Mouse (Mus musculus) macrophage (primary cell): ENCODE data around the gene Arid1b. TPM values are rescaled to one million over a fixed set of nuclear protein-coding genes. Genes with fewer than 3 reads are reported as not detected.

Source experiments
- H3K27ac ChIP-seq: fragments of 350-480 bp; formaldehyde crosslinking; 2 replicates; pipeline ENCODE4 v1.9.0; 2021
- H3K36me3 ChIP-seq: fragments of 350-480 bp; formaldehyde crosslinking; 2 replicates; pipeline ENCODE4 v1.9.0; 2021; ENCODE audit errors: inconsistent target
- H3K4me3 ChIP-seq: fragments of 350-480 bp; formaldehyde crosslinking; 2 replicates; pipeline ENCODE4 v1.9.0; 2021; ENCODE audit errors: inconsistent target
- H3K79me2 ChIP-seq: fragments of 350-480 bp; formaldehyde crosslinking; 2 replicates; pipeline ENCODE4 v1.9.0; 2021; ENCODE audit errors: inconsistent target
- WGBS: methylation state at CpG from one replicate; pipeline ENCODE4 v1.1.7; 2026; ENCODE audit warnings: inconsistent platforms; ENCODE audit not compliant: missing documents; 5-methylcytosine and 5-hydroxymethylcytosine counted together
- polyA plus RNA-seq: library from polyadenylated mRNA; stranded (reverse); fragments of 250-400 nt; gene quantifications from 3 replicates; pipeline ENCODE4 v1.2.4, GENCODE M21; 2018; ENCODE audit warnings: inconsistent platforms

Gene Arid1b
- polyA plus RNA-seq, 1 experiment from 2014 or later: 20.1 TPM

DNA sequence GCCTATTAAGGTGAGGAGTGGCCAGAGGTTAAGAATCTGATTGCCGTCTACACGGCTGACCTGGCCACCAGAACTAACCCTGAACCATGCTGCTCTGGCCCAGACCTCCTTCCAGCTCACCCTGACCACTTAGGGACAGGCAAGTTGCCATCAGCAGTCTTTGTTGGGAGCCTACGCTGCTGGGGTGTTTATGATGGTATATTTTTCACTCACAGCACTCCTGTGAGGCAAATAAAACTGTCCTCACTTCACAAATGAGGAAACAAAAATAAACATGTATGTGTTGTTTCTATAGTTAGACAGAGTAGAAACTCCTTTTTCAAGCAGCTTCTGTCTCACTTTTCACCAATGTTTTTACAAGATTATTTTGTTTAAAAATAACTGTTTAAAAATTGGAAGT is 280.3 kb downstream of the Arid1b start:
- Histone ChIP-seq H3K4me3 (no peak overlapping the region), H3K79me2 (peaks cover 58% of the 10 kb centered on the region; the same call in 1 of the 2 replicates), H3K27ac (no peak overlapping the region), H3K36me3 (peaks cover 12% of the 10 kb centered on the region; the same call in 1 of the 2 replicates)
- 86% methylated on average over 3 of the region's 3 CpGs for WGBS

DNA sequence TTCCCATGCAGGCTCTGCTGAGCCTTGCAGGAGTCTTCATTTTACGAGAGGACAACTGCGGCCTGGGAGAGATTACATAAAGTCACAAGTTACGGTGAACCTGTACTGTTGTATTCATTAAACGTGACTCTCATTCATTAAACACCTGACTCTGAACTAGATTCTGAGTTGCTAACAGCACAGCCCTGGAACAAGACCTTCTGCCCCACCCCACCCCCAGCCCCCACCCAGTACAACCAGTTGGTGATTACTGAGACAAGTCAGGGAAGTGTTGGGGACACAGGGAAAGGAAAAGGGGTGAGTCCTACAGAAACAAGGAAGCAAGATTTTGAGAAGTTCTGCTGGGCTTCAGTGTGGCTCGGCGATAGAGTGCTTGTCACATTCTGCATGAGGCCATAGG is 281.6 kb downstream of the Arid1b start:
- WGBS: 52% methylated on average over 6 of the region's 6 CpGs
- Histone ChIP-seq H3K36me3 (peaks cover 18% of the 10 kb centered on the region; the same call in 1 of the 2 replicates), H3K4me3 (no peak overlapping the region), H3K79me2 (peaks cover 45% of the 10 kb centered on the region; the same call in 1 of the 2 replicates), H3K27ac (0 out of 2 replicates have a peak overlapping the region, but pooled peaks have one; percentile 3)

DNA sequence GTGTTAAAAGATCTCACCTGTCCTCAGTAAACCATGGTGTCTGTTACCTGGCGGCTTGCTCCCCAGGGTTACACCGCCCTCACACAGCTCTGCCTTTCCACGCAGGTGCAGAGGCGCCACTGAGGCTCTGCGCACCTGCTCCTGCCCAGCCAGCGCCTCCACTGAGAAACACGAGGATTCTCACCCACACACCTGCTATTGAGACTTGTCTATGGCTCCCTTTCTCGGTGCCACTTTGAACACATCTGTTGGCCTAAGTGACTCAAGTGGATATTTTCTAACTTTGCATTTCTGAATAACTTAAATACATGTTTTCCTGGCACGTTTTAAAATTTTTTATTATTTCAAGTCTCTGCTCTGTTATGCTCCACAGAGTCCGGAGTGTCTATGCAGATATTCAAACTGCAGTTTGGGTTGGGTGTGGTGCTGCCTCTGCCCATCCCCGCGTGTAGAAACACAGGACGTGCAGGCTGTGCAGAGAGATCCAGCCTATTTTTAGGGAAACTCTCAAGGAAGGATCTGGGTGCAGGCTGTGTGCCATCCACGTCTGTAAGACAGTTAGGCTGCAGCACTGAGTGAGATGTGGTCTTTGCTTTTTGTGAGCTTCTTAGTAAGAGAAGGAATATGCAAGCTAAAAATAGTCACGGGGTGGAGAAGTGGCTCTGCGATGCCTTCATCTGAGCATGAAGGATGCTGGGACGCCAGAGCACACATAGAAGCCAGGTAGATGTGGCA is 283.2 kb downstream of the Arid1b start:
- Histone ChIP-seq H3K36me3 (peaks cover 26% of the 10 kb centered on the region; the same call in 1 of the 2 replicates), H3K27ac (no peak overlapping the region), H3K4me3 (no peak overlapping the region), H3K79me2 (peaks cover 34% of the 10 kb centered on the region; the same call in 1 of the 2 replicates)
- 93% methylated on average over 16 of the region's 17 CpGs for WGBS

DNA sequence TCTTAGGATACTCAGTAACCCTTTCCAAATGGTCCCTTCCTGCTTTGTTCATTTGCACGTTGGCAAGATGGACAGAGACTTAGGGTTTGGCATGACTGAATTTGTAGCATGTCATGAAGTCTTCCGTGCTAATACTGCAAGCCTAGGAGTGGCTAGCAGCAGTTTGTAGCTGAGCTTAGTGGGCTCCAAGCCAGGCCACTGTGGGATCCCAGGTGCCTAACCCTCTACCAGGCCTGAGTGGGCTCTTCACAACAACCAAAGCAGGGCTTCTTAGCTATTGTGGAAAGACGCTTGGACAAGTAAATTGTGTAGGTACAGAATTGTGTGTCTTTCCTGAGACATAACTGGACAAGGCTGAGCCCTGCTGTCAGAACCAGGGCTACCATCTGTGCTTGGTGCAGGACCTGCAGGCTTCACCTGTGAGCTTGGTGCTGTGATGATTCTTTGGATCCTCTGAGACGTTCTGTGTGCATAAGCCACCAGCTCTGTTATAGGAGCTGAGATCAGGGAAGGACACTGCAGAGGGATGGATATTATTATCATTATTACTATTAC is 286.4 kb downstream of the Arid1b start:
- peaks cover 26% of the 10 kb centered on the region; the same call in 1 of the 2 replicates for H3K36me3 ChIP-seq
- H3K79me2 ChIP-seq: peaks cover 25% of the 10 kb centered on the region; the same call in 1 of the 2 replicates
- H3K27ac ChIP-seq: no peak overlapping the region
- no peak overlapping the region for H3K4me3 ChIP-seq
- 95% methylated on average over 4 of the region's 4 CpGs for WGBS

DNA sequence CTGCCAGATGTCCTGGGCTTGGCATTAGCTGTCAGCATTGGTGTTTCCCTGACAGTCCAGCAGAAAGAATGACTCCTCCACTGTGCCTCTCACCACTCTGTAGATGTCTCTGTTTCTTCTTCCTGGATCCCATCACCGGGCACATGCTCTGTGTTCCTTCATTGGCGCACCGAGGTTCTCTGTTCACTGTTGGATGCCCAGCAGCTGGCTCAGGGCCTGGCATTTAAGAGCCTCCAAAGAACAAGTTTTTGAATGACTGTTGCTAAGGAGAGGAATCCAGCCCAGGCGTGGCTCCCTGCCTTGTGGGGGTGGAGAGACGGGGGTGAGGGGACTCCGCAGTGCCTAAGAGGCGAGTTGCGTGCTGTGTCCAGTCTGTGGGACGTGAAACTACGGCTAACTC is 290.7 kb downstream of the Arid1b start:
- H3K79me2 ChIP-seq: peaks cover 35% of the 10 kb centered on the region; the same call in 1 of the 2 replicates
- 94% methylated on average over 10 of the region's 10 CpGs for WGBS
- no peak overlapping the region for H3K4me3 ChIP-seq
- H3K36me3 ChIP-seq: peaks cover 17% of the 10 kb centered on the region; the same call in 1 of the 2 replicates
- H3K27ac ChIP-seq: no peak overlapping the region

DNA sequence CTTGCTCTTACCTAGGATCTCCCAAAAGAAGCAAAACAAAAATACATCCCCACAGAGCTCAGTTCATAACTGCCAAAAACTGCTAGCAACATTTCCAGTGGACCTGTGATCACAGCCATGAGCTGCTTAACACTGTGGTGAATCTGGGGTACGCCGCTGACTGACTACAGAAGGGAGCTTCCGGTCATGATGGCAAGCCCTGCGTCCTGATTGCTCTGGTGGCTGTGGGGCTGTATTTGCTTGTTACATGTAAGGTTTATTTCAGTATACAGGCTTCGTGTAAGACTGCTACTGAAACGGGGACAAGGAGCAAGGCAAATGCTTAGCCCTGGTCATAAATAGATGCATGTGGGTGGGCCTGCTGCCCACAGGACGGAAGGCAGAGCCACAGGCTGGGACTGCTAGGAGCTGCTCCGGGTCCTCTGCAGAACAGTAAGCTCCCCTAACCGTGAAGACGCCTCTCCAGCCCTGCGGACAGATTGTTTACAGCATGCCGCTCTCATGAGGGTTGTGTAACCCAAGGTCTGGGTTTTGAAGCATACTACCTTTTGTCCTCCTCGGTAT is 291.8 kb downstream of the Arid1b start:
- 39% methylated on average over 13 of the region's 13 CpGs for WGBS
- H3K27ac ChIP-seq: no peak overlapping the region
- no peak overlapping the region for H3K4me3 ChIP-seq
- H3K79me2 ChIP-seq: peaks cover 37% of the 10 kb centered on the region; the same call in 1 of the 2 replicates
- H3K36me3 ChIP-seq: peaks cover 15% of the 10 kb centered on the region; the same call in 1 of the 2 replicates

DNA sequence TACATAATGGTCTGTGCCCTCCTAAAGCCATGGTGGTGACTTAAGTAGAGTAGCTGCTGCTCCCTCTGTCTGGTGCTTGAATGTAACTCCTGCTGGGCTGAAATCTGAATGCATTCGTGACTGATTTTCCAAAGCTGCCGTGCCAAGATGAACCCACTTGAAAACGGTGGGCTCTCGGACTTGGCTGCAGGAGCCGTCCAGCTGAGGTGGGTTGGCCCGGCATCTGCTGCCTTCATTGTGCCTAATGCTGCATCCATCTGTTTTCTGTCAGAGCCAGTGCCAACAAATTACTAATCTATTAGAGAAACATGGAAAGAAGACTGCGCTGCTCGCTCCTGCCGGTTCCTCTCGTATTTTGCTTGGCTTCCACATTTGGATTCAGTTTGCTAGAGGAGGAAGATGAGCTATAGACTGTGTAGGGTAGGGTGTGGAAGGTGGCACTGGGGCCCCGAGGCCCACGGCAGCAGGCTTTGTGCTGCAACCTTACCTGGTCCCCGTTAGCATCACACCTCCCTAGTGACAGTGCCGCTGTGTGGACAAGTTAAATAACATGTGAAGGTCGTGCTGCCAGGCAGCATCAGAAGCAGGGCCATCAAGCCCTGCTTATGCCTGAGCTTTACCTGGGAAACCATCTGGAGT is 292.6 kb downstream of the Arid1b start:
- 84% methylated on average over 15 of the region's 15 CpGs for WGBS
- no peak overlapping the region for H3K4me3 ChIP-seq
- H3K36me3 ChIP-seq: peaks cover 14% of the 10 kb centered on the region; the same call in 1 of the 2 replicates
- H3K27ac ChIP-seq: peak overlapping the region; percentile 13; the same call in 1 of the 2 replicates
- peaks cover 34% of the 10 kb centered on the region; the same call in 1 of the 2 replicates for H3K79me2 ChIP-seq

DNA sequence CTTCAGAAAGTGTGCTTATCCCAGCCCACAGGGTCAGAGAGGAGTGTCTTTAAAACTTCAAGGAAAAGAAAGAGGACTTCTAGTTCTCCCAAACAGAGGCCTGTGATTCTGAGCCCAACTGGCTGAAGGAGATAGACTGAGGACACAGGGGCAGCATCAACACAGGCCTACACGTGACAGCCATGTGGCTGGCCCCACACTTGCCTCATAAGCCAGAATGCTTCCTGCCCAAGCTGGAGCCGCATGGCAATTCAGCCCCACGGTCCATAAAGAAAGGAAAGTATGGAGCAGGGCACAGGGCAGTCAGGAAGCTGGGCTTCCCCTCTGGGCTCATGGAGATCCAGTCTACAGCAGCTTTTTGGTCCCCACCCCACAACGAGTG is 293.1 kb downstream of the Arid1b start:
- Histone ChIP-seq H3K27ac (peak overlapping the region; percentile 13; the same call in 1 of the 2 replicates), H3K4me3 (no peak overlapping the region), H3K79me2 (peaks cover 34% of the 10 kb centered on the region; the same call in 1 of the 2 replicates), H3K36me3 (peaks cover 10% of the 10 kb centered on the region; the same call in 1 of the 2 replicates)
- 41% methylated on average over 4 of the region's 4 CpGs for WGBS

DNA sequence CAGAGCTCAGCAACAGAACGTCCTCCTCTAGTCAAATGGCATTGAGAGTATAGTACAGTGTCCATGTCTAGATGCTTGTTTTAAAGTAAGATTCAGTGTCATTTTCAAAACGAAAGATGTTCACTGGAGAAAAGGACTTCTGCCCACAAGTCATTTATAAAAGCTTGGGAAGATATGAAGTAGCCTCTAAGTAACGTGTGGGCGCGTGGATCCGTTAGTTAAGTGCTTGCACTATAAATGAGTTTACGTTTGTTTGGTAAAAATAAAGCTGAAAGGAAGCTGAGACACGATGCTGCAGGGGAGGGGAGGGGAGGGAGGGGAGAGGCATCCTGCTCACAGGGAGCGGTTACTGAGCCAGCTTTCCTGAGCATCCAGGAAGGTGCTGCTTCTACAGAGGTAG is 293.5 kb downstream of the Arid1b start:
- Histone ChIP-seq H3K79me2 (peaks cover 34% of the 10 kb centered on the region; the same call in 1 of the 2 replicates), H3K36me3 (peaks cover 10% of the 10 kb centered on the region; the same call in 1 of the 2 replicates), H3K4me3 (no peak overlapping the region), H3K27ac (0 out of 2 replicates have a peak overlapping the region, but pooled peaks have one; percentile 13)
- WGBS: 78% methylated on average over 9 of the region's 9 CpGs

DNA sequence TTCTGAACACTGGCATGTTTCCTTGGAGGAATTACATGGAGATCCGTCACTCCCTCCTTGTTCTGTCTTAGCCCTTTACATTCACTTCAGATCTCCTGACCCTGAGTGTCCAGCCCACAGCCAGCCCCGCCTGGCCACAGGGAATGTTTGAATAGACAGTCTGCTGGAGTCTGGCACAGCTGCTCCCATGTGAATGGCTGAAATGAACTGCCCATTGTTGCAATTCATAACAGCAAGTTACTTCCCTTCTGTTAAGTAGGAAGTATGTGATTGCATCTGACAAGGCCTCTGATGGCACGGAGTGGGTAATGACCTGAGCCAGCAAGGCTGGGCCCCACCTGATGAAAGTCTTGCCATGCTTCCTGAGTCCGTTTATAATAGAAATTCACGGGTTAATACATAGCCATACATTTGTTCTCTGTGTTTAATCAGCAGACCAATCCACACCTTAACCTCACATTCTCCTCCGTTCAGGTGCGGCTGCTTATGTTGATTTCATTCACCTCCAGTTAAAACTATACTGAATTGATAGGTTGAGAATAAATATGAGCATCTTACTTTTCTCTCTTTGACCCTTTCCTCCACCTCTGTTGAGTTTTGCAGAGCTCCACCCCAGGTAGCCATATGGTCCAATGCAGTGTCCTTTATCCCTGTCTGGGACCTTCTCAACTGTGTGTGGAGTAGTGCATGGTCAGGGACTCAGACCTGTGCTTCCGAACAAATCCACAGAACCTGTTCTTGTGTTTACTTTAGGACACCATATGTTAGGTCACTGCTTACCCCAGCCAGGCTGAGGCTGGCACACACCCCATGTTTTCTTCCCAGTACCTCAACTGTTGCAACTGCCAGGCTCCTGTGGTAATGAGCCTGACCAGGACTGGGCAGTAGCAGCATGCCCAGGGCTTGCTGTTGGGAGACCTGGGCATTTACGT is 299.8 kb downstream of the Arid1b start:
- 56% methylated on average over 8 of the region's 9 CpGs for WGBS
- Histone ChIP-seq H3K4me3 (no peak overlapping the region), H3K27ac (peak overlapping the region; percentile 19; the same call in 1 of the 2 replicates), H3K79me2 (peaks cover 30% of the 10 kb centered on the region; the same call in 1 of the 2 replicates), H3K36me3 (peaks cover 10% of the 10 kb centered on the region; the same call in 1 of the 2 replicates)

DNA sequence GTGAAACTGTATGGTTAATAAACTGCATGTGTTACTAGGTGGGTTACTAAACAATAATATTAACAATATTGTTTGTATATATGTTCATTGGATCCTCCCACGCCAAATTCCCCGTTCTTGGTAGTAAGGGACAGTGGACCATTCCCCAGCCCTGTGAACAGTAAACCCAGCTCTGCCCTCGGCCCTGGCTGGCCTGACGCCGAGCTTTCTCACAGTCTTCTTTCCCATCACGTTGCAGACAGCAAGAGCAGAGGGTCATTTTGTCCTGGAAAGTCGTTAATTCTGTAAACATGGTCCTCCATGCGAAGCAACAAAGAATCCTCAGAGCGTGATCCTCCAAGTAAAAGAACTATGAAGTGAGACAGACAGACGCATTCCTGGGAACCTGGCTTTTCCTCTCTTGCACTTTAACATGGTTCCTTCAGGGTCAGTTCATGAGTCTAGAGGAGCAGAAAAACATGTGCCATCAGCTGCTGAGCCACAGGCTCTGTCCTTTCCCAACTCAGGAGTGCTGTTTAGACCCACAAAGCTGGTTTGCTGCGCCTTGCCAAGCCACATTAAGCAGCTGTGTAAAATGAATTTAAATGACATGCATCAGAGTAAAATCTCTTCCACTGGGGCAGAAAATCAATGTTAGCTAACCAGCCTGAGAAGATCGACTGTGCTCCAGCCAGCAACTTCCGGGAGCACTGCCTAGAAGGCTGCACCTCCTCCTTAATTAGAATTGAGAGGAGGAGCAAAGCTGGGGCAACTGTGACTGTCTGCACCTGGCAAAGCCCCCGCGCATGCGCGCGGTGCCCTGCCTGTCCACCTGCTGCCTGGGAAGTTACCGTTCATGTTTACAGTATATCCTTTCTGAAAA is 301.2 kb downstream of the Arid1b start:
- 55% methylated on average over 19 of the region's 19 CpGs for WGBS
- Histone ChIP-seq H3K36me3 (peaks cover 10% of the 10 kb centered on the region; the same call in 1 of the 2 replicates), H3K79me2 (peaks cover 26% of the 10 kb centered on the region; the same call in 1 of the 2 replicates), H3K4me3 (no peak overlapping the region), H3K27ac (no peak overlapping the region)

DNA sequence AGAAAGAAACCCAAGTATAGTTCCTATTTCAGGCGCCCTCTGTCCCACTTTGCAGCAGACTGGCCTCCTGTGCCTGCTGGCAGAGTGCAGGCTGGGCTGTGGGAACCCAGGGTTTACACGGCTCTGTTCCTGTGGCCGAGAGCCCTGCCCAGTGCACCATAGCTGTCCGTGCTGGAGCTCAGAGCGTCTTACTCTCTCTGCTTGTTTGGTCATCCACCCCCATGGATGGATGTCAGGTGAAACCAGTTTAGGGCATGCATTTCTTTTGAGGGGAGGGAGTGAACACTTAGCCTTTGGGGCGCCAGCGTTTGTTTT is 301.8 kb downstream of the Arid1b start:
- Histone ChIP-seq H3K79me2 (peaks cover 26% of the 10 kb centered on the region; the same call in 1 of the 2 replicates), H3K36me3 (peaks cover 8% of the 10 kb centered on the region; the same call in 1 of the 2 replicates), H3K27ac (no peak overlapping the region), H3K4me3 (no peak overlapping the region)
- 55% methylated on average over 7 of the region's 7 CpGs for WGBS

DNA sequence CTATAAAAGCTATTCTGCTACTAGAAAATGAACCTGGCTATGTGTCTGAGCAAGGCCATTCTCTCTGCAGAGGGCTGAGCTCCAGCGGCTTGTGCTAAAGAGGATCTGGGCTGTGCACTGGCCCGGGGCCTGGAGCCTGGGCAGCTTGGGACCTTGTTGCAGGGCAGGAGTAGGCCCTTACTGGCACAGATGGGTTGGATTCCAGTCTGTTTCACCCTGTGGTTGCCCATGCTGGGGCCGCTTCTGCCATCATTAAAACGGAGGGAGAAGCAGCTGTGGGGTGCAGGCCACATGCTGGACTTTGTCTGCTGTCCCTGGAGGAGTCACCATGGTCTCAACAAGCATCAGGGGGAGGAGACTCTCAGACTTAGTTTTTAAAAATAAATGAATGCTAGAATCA is 303.4 kb downstream of the Arid1b start:
- Histone ChIP-seq H3K36me3 (no peaks in the 10 kb centered on the region), H3K4me3 (no peak overlapping the region), H3K27ac (no peak overlapping the region), H3K79me2 (peaks cover 26% of the 10 kb centered on the region; the same call in 1 of the 2 replicates)
- WGBS: 97% methylated on average over 4 of the region's 4 CpGs
